Mouse (Mus musculus) naive thymus-derived CD4-positive, alpha-beta T cell, adult 2 months (primary cell): Measurements from ENCODE around the gene Socs2.
"Not testable (repeated sequence)": the region's sequence is repeated elsewhere in the genome, so short reads cannot be mapped to it uniquely, and the experiment has no call there.

ENCODE experiments used
- DNase-seq: peaks from one replicate; pipeline ENCODE4 v3.0.0-alpha.2; 2011; ENCODE audit warnings: low read depth

Gene Socs2

DNA sequence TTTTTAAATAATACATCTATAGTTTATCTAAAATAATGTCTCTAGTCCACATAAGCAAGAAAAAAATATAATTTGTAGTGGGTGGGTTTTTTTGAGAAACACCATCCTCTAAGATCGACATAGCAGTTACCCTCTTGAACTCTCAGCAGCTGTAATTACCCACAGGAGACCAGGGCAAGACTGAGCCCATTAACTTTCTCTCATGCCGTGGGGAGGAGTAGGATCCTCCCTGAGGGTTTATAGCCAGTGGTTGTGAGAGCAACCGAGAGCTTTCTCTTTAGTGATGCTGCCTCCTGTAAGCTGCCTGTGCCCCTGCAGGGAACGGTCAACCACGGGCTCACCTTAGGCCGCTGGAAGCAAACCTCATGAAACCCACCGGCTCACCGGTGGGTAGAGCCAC, 24.9 kb downstream of the Socs2 start:
- no peak for DNase-seq

DNA sequence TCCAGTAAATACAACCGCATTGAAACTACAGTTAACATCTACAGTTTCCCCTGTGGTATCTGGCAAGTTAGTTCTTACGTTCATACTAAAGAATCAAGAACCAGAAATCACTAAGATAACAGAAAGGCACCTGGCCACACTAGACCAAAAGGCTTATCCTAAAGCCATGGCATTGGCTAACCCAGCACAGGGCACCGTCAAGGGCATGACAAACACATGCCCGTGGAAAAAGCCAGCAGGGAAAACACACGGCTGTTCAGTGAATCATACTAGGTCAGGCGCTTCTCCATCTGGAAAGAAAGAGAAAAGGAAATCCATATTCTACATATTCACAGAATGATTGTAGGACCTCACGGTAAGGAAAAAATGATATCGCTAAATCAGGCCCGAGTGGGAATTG, 26.1 kb downstream of the Socs2 start:
- DNase-seq = no peak

DNA sequence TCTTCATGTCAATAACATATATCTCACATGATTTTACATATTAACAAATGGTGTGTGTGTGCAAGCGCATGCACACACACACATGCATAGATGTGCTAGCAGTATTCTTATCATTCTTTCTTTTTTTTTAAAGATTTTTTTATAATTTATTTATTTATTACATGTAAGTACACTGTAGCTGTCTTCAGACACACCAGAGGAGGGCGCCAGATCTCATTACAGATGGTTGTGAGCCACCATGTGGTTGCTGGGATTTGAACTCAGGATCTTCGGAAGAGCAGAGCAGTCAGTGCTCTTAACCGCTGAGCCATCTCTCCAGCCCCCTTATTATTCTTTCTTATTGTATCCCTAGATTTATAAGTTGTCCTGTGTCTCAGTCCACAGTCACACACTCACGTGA, 27.2 kb downstream of the Socs2 start:
- not testable (repeated sequence) for DNase-seq

DNA sequence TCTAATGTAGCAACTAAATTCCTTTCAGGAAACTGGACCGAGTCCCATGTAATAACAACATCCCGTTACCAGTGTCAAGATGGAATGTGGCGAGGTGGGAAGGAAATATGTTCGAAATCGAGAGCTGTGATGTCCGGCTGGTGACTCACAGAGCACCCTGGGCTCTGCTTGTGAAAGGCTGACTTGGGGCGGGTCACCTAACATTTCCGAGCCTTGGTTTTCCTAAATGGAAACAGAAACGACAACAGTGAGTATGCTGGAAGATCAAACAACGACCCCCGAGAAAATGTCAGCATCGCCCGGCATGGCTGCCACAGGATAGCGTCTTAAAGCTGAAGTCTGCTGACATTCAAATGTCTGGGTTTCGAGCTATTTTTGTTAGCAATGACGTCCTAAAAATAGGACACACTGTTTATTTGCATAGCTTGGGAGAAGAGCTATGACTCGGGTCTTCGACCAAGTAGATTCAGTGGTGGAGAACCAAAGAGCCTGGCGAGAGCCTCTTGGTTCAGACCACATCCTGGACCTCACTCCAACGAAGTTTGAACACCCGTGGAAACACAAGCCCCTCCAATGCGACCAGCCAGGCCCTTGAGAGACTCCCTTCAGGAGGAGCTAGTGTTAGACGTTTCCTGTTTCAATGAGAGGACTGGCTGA, 28.0 kb downstream of the Socs2 start:
- no peak for DNase-seq

DNA sequence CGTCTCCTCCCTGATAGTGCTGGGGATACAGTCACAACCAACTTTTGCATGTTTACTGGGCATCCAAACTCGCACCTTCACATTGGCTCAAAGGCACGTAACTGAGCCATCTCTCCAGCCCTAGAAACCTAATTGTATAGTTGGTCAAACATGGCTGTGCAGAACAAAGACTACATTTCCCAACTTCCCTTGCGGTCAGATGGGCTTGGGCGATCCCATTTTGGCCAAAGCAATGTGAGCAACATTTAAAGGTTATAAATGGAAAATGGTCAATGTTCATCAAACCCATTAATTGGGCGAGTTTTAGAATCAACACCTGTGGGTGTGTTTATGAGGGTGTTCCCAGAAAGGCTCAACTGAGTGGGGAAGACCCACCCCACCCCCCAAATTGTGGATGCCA, 30.5 kb downstream of the Socs2 start:
- no peak for DNase-seq

DNA sequence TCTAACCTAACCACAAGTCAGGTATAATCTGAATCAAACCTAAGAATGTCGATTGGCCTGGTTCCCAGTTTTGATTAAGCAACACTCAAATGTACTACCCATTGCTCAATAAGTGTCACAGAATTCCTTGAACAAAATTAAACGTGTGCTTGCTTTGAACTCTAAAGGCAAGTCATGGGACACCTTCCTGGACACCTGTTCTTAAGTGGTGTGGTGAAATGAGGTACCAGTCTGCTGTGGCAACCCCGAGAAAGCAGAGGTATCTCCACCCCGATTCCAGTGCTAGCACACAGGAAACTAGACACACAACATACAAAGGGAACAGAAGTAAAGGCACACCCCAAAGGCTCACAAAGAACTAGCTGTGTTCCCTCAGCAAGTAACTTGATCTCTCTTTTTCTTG, 31.2 kb downstream of the Socs2 start:
- DNase-seq = no peak

DNA sequence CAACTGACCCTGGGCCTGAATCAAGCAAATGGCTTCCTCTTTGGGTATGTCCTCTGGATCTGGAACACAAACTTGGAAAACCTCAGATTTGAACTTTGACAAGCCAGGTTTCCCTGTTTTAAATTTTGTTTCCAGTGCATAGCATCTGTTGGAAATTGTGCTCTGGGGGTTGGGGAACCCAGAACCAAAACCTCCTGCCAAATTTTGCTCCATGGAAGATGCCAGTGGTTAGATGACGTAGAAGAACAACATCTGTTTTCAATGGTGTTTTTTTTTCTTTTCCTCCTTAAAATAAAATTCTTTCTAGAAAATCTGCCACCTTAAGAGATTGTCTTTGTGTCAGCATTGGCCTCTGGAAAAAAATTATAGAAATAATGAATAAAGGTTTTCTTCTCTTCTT, 31.9 kb downstream of the Socs2 start:
- no peak for DNase-seq

DNA sequence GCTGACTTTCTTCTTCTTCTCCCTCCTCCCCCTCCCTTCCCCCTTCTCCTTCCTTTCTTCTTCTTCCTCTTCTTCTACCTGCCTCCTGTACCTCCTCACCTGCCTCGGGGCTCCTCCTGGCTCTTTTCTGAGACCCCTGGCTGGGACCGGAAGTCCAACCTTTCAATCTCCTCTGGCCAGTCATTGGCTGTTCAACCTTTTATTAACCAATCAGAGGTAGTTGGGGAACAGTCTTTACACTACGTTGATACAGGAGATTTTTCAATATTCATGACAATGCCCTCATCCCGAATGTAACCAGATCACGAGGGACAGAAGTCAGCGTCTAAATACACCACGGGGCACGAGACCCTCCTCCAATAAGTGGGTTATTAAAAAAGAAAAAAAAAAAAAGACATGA, 32.5 kb downstream of the Socs2 start:
- no peak for DNase-seq

DNA sequence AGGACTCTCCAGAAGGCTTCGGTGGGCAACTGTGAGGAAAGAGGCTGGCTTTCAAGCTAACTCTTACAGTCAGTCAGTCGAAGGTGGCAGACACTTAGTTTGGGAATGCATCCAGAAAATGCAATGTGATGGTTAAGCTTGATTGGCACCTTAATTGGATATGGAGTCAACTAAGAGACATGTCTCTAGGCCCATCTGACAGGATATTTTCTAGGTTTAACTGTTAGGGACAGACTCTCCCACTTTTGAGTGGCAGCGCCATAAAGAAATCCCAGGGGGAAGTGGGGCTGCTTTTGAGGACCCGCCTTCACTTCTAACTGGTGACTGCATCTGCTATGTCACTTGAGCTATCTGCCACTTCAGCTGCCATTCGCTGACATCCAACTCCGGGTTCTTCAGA, 43.6 kb downstream of the Socs2 start:
- no peak for DNase-seq

DNA sequence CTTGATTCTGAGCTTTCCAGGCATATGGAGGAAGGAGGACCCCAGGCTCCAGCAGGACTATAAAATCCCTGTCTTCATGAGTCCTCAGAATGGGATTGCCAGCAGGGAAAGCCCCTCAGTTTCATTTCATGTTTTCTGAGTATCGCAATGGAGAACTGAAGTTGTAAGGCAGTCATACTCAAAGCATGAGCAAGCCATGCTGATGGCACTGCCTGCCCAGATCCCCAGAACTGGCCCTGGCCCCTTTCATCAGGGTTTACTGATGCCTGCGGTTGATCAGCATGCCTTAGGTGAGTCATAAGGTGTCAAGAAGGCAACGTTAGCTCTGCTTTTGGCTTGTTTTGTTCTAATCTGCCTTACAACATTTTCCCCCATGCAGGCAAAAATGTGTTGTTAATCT, 45.0 kb downstream of the Socs2 start:
- no peak for DNase-seq

DNA sequence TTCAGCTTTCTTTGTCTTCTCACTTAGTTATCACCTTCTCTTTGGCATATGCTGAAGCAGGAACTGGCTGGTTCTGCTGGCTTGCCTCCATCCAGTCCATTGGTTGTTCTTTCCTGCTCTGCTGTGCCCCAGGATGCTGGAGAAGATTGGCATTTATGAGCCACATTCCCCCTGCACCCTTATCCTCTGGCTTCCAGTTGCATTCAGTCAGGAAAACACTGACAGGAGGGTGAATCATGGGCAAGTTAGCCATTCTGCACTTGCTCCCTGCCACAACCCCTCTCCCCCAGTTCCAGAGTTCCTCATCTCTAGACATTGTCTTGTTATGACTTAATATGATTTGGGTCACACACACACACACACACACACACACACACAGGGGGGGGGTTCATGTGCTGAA, 47.8 kb downstream of the Socs2 start:
- DNase-seq = no peak

DNA sequence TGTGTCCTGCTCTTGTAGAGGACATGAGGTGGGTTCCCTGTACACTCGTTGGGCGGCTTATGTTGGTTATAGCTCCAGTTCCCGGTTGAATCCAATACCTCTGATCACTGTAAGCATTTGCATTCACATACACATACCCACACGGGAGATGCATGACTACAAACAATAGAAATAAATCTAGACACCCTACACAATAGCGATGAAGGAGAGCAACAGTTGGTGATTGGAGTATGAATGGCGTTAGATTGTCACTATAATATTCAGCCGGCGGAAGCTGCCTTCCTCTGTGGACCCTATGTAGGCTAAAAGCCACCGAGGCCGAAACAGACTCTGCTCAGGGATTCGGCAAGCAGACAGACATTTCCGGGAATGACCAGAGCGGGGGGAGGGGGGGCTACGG, 48.8 kb downstream of the Socs2 start:
- DNase-seq = no peak

DNA sequence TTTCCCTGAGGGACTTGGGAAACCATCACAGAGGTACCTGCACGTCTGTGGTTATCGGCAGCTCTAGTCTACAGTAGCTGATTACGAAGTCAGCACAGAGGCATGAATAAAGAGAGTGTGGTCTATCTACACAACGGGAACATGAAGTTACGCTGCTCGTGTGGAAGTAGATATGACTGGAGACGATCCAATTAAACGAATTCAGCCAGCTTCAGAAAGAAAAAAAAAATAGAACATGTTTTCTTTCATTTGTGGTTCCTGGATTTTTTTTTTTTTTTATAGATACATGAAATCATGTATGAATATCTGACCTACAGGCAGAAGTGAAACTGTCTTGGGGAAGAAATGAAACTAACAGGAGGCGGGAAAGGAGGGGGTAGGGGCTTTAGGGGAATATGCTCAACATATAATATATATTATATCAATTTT, 49.3 kb downstream of the Socs2 start:
- DNase-seq = no peak

DNA sequence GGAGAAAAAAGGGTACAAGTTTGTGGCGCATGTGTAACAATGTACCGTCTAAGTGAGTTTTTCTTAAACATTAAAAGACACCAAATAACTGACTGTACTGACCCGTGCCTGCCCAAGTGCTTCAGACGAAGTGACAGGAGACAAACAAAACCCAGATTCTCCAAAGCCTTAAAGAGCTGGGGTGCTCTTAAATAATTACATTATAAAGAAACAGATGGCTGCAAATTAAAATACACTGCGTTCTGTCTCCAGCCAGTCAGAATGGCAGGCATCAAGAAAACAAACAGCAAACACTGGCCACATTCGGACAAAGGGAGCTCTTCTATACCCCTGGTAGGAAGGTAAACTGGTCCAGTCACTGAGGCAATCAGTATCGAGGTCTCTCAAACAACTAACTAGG, 49.7 kb downstream of the Socs2 start:
- DNase-seq = no peak

DNA sequence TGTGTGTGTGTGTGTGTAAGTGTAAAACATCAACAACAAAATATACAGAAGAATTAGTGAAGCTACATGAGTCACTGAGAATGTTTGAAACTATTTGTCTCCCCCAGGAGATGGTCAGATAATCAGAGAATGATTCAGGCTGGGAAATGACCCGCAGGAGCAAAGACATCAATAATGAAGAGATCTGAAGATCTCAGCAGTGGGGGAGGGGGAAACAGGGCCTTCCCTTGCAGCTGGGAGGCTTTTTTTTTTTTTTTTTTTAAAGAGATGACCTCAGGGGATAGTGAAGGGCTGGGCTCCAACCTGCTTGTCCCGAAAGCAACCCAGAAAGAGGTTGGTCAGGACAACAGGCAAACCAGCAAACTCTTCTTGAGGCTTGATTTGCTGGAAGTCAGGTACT, 54.7 kb downstream of the Socs2 start:
- no peak for DNase-seq

DNA sequence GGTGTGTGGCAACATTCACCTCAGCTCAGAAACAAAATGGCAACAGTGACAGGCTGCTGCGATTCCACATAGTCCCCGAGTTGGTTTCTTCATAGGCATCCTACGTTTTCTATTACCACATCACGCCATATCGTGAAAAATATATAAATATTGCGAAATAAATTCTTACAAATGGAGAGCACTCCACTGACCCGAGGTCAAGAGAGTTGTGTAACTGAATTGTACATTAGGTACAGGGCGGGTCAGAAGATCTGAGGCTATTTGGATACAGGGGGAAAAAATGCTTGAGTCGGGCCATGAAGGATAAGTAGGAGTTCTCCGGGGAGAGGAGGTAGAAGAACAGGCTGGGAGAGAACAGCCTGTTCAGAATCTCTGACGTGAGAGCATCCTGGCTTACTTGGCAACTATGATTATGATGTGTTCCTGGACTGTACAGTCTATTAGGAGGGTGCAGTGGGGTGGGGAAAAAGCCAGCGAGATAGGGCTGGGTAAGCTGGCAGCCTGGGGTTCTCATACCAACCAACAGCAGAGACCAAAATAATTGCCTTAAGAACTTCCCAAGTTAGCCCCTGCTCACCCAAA, 55.6 kb downstream of the Socs2 start:
- no peak for DNase-seq

DNA sequence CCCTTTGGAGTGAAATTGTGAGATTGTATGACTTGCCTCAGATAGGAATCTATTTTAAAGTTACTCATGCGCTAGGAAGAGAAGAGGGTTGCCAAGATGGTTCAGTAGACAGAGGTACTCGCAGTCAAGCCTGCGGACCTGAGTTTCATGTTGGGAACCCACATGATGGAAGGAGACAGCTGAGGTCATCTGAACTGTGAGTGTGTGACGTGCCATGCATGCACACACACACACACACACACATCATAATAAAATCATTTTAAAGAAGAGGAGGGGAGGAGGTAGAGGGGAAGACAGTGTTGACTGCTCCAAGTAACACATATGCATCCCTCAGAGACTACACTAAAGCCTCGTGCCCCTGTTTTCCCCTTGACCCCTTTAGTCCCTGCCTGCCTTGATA, 56.9 kb downstream of the Socs2 start:
- no peak for DNase-seq

DNA sequence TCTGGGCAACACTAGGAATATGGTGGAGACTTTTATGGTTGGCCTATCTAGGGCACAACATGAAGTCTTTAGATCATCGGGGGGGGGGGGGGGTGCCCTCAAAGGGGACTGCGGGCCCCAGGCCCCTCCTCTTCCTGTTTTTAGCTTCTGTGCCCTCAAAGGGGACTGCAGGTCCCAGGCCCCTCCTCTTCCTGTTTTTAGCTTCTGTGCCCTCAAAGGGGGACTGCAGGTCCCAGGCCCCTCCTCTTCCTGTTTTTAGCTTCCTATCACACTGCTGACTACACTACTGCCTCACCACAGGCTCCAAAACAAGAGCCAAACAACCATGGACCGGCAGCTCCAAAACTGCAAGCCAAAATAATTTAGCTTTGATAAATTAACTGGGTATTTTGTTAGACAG, 59.3 kb downstream of the Socs2 start:
- DNase-seq = no peak

DNA sequence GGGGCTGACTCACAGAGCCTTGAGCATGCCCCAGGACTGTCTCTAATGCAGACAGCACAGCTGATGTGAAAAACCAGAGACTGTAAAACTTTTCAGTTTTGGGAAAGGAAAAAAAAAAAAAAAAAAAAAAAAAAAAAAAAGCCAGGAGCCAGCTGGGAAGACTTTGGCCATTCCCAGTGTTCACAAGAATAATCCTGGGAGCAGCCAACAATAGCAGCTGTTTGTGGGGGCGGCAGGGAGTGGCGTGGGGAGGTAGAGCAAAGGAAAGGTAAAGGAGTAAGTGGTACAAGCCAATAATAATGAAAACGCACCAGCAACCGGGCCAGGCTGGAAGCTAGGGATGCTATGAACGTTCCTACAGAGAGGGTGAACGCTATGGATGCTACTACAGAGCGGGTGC, 60.3 kb downstream of the Socs2 start:
- no peak for DNase-seq

DNA sequence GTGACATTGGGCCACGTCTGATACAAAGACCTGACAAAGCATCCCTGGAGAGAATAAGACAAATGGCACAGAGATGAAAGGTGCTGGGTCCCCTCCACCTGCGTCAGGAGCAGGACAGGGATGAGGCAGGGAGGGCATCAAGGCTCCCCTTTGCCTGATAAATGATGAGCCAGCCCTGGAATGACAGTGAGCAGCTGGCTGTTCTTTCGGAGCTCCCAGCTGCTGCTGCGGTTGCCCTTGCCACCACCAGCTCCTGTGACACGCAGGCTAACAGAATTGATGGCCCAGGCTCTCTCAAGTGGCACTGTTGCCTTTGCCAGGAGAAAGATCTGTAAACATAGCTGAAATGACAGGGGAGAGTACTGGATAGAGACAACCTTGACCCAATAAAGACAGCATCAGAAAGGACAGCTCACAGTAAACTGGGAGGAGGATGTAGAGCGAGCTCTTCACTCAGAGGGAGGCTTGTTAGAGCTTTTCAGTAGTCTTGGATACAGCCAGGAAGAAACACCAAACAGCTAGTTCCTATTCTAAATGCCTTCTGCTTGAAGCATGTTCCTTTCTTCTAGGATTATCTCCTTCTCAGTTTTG, 61.2 kb downstream of the Socs2 start:
- no peak for DNase-seq

DNA sequence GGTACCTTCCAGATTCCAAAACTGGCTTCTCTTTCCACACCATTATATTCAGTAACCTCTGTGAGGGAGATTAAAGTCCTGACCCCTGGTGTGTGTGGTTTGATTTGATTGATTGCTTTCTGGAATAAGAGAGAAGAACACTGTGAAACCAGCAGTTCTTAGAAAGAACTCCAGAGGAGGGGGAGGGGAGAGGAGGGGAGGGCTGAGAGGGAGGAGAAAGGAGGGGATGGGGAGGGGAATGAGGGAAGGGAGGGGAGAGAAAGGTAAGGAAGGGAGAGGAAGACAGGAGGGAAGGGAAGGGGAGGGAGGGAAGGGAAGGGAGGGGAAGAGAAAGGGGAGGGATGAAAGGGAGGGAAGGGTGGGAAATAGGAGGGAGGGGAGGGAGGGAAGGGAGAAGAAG, 62.3 kb downstream of the Socs2 start:
- DNase-seq = no peak

DNA sequence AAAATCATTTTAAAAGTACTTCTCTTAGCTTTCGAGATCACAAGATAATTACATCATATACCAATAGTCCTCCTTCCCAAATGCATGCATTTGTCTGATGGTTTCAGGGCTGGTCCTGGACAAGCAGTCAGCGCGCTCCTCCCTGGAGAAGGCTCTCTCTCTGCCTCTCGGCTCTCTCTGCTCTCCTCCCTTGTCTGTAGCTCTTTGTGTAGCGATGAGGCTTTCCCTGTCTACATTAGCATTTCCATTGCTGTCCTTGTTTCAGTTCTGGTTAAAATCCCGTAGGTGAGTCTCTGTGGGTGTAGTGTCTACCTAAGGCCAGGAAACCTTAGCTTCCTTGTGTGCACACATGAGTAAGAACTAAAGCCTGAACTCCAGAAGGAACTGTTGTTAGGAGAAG, 62.9 kb downstream of the Socs2 start:
- DNase-seq = no peak

DNA sequence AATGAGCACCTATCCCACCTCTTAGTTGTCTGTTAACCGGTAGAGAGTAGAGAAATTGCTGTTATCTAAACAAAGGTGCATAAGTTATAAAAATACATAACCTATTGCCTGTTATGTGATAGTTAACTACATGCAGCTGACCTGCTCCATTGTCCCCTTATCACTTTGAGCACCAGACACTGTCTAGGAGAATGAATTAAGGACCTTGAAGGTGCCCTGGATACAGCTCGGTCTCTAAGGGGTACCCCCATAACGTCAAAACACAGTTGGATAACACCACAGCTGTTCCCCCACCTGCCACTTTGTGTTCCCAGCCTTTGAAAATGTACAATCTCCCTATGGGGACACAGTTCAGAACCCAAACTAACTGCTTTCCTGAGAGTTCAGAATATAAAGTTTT, 68.5 kb downstream of the Socs2 start:
- no peak for DNase-seq

DNA sequence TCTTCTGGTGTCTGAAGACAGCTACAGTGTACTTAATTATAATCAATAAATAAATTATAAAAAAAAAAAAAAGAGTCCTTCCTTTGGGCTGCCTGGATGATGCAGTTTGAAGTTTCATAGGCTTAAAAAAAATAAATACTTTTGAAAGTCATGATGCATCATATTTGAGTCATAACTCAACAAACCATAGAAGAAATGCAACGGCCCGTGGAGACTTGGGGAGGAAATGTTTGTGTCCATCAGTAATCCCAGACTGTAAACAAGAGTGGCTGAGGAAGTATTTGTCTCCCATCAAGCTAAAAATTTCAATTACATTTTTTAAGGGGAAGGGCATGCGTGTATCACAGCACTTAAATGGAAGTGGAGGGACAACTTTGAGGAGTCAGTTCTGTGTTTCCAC, 69.2 kb downstream of the Socs2 start:
- no peak for DNase-seq
